Mouse (Mus musculus) liver, adult 2 months (tissue): ENCODE measurements around the gene Ugt3a2.

ENCODE experiments used
- CTCF ChIP-seq: fragments of 200-500 bp; IDR thresholded peaks from 2 replicates; pipeline ENCODE4 v1.5.1; 2011; ENCODE audit warnings: low read depth, low read length, control low read depth
- POLR2A ChIP-seq: fragments of 200-500 bp; IDR thresholded peaks from 2 replicates; pipeline ENCODE4 v1.6.1; 2011; ENCODE audit warnings: low read length, control low read depth; ENCODE audit not compliant: insufficient read depth; ENCODE audit errors: extremely low read depth

DNA sequence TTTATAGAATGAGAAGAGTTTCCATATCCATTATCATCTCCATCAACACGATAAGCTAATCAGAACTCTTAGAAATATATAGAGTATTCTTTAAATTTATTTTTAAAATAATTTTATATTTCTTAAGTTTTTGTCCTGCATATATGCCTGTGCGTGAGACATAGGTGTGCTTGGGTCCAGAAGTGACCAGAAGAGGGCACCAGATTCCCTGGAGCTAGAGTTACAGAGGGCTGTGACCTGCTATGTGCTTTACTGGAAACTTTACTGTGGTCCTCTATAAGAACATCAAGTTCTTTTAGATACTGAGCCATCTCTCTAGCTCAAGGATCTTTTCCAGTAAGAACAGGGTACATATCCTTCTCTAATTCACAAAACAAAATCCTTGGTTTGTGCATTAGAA lies 27.5 kb downstream of the Ugt3a2 start:
- peak; percentile 43 for TF ChIP-seq CTCF
- no peak for TF ChIP-seq POLR2A
